Mouse (Mus musculus): ENCODE results near the gene Ms4a1. TPM values are rescaled to one million over a fixed set of nuclear protein-coding genes. Genes with fewer than 3 reads are reported as not detected.
"Not testable (repeated sequence)": the region's sequence is repeated elsewhere in the genome, so short reads cannot be mapped to it uniquely, and the experiment has no call there.

The Ms4a1 gene
- polyA plus RNA-seq (2012; rRNA removed): 0.14 and 0.52 TPM in 2 replicates

DNA sequence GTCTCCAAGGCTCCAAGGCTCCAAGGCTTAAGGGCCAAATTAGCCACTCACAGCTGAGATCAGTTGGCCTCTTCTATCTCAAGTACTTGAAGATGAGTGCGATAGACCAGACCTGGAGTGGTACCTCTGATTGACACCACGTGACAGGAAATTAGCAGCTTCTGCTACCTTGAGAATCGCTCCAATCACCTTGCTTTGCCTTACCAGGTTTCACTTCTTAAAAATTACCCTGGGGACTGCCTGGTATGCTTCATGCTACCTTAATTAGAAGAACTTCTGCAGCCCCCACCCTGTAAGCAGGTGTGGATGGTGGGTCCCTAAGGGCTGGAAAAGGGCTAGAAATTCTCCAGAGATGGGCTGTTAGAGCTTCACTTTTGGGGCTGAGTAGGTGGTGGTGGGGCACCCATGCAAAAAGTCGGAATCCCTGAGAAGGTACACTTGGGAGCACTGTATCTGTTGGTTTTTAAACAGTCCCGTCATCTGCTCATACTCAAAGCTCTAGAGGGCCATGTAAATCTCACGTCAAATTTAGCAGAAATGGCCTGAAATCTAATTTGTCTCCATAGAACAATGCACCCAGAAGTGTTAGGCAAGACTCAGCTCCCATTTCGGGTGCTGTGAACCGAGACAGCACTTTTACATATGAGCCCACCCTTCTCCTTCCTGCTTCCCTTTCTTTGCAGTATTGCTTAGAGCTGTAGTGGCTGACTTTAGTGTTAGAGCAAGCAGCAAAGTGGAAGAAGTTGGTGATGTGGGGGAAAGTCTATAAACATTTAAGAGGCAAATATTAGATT is at the start of gene Ms4a1:
Gene Ms4a1, minus strand, starts transcription at position 190 of the 794 bp plus-strand sequence.
- 89% methylated on average over 8 of the region's 8 CpGs for WGBS
- Histone ChIP-seq H3K4me1 (ENCODE audit: control insufficient read depth, insufficient read depth, insufficient read length, low read length) (no peaks in the 10 kb centered on the region), H3K27me3 (ENCODE audit: control insufficient read depth, insufficient read depth, low read length) (no peaks in the 10 kb centered on the region), H3K36me3 (ENCODE audit: control insufficient read depth, insufficient read depth, low read length) (no peaks in the 10 kb centered on the region), H3K4me3 (ENCODE audit: low read depth, low read length) (no peak within 1 kb of the TSS), H3K27ac (ENCODE audit: insufficient read depth, low read depth, low read length) (no peak within 1 kb of the TSS)
- TF ChIP-seq POLR2A (IDR thresholded peaks at IDR 0.05; ENCODE audit: low read depth, low read length): no peak
- no peak for TF ChIP-seq CTCF (IDR thresholded peaks at IDR 0.05; ENCODE audit: extremely low read depth, insufficient read length, insufficient replicate concordance, low read depth, low read length)

DNA sequence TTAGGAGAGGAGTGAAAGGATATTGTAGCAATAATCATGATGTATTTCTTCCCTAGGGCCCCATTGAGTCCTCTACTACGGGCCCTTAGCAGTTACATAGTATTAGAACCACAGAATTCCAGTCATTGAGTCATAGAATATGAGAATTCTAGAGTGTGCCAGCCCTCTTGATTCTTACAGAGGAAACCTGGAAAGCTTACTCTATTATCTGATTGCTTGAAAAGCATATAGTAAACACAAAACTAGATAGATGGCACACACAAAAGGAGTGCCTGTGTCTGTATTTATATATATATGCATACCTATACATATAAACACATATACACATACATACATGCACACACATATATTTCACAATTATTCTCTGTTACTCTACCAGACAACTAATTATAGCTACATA is 48.3 kb upstream of the Ms4a1 start, which contains the start of gene Ms4a14:
Gene Ms4a14, minus strand, starts transcription at position 101 of the 400 bp plus-strand sequence.
- Histone ChIP-seq H3K4me3 (ENCODE audit: low read depth, low read length) (no peak within 1 kb of the TSS), H3K27me3 (ENCODE audit: control insufficient read depth, insufficient read depth, low read length) (no peaks in the 10 kb centered on the region), H3K27ac (ENCODE audit: insufficient read depth, low read depth, low read length) (no peak within 1 kb of the TSS), H3K4me1 (ENCODE audit: control insufficient read depth, insufficient read depth, insufficient read length, low read length) (no peaks in the 10 kb centered on the region), H3K36me3 (ENCODE audit: control insufficient read depth, insufficient read depth, low read length) (no peaks in the 10 kb centered on the region)
- TF ChIP-seq POLR2A (IDR thresholded peaks at IDR 0.05; ENCODE audit: low read depth, low read length) (no peak), CTCF (IDR thresholded peaks at IDR 0.05; ENCODE audit: extremely low read depth, insufficient read length, insufficient replicate concordance, low read depth, low read length) (no peak)
- whole genome bisulfite sequencing: 75% methylated on average over 1 of the region's 1 CpGs

DNA sequence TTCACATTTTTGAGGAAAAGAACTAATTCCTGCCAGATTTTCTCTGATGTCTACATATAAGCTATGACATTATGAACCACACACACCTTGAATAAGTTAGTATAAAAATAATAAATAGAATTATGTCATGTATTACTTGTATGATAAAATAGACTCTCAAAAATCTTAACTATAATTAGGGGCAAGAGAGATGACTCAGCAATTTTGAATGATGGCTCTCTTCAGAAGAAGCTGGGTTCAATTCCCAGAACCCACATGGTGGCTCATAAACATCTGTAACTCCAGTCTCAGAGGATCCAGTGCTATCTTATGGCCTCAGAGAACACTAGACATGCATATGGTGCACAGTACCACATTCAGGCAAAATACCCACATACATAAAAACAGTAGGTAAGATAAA is 42.8 kb upstream of the Ms4a1 start:
- no peak overlapping the region for H3K27ac ChIP-seq (ENCODE audit: insufficient read depth, low read depth, low read length)
- H3K27me3 ChIP-seq (ENCODE audit: control insufficient read depth, insufficient read depth, low read length): no peaks in the 10 kb centered on the region
- no peak overlapping the region for H3K4me3 ChIP-seq (ENCODE audit: low read depth, low read length)
- TF ChIP-seq CTCF (IDR thresholded peaks at IDR 0.05; ENCODE audit: extremely low read depth, insufficient read length, insufficient replicate concordance, low read depth, low read length): no peak
- TF ChIP-seq POLR2A (IDR thresholded peaks at IDR 0.05; ENCODE audit: low read depth, low read length): no peak
- no peaks in the 10 kb centered on the region for H3K36me3 ChIP-seq (ENCODE audit: control insufficient read depth, insufficient read depth, low read length)
- no peaks in the 10 kb centered on the region for H3K4me1 ChIP-seq (ENCODE audit: control insufficient read depth, insufficient read depth, insufficient read length, low read length)

DNA sequence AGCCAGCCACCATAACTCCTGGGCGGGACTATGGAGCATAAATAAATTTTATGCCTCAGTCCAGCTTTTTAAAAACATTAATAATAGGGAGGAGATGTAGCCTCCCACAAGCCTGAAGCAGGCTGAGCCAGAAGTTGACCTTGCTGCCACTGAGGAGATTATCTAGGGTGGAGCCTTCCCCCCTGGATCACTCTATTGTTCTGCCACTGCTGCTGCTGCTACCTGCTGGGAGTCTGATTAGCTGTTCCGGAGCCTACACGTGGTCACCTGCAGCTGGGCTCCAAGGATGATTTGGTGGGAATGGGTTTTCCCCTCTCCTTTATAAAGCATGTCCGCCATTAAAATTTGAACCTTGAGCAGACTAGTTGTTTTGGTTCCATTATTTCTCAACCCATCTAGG is 33.5 kb upstream of the Ms4a1 start:
- H3K27me3 ChIP-seq (ENCODE audit: control insufficient read depth, insufficient read depth, low read length); H3K27ac ChIP-seq (ENCODE audit: insufficient read depth, low read depth, low read length); H3K4me1 ChIP-seq (ENCODE audit: control insufficient read depth, insufficient read depth, insufficient read length, low read length); H3K4me3 ChIP-seq (ENCODE audit: low read depth, low read length); H3K36me3 ChIP-seq (ENCODE audit: control insufficient read depth, insufficient read depth, low read length): not testable (repeated sequence)
- 60% methylated on average over 4 of the region's 4 CpGs for WGBS

DNA sequence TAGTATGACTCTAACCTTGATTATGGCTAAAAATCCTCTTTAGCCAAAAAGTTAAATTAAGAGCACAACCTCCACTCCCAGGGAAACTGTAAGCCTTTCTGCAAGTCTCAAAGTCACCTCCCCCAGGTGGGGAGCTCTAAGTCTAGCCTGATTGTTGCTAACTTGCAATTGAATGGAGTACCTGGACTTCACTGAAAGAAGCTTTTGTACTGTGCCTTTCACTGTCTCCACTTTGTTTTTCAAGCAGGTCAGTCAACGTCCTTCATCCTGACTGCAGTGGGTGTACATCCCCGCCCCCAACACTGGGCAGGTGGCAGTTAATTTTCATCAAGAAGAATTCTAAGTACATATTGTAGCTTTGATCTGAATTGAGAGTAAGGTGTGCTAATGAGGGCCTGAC is 32.9 kb upstream of the Ms4a1 start:
- TF ChIP-seq CTCF (IDR thresholded peaks at IDR 0.05; ENCODE audit: extremely low read depth, insufficient read length, insufficient replicate concordance, low read depth, low read length) (no peak), POLR2A (IDR thresholded peaks at IDR 0.05; ENCODE audit: low read depth, low read length) (no peak)
- H3K4me1 ChIP-seq (ENCODE audit: control insufficient read depth, insufficient read depth, insufficient read length, low read length): no peaks in the 10 kb centered on the region
- no peak overlapping the region for H3K4me3 ChIP-seq (ENCODE audit: low read depth, low read length)
- no peaks in the 10 kb centered on the region for H3K27me3 ChIP-seq (ENCODE audit: control insufficient read depth, insufficient read depth, low read length)
- 85% methylated on average over 2 of the region's 2 CpGs for WGBS
- H3K36me3 ChIP-seq (ENCODE audit: control insufficient read depth, insufficient read depth, low read length): no peaks in the 10 kb centered on the region
- no peak overlapping the region for H3K27ac ChIP-seq (ENCODE audit: insufficient read depth, low read depth, low read length)

DNA sequence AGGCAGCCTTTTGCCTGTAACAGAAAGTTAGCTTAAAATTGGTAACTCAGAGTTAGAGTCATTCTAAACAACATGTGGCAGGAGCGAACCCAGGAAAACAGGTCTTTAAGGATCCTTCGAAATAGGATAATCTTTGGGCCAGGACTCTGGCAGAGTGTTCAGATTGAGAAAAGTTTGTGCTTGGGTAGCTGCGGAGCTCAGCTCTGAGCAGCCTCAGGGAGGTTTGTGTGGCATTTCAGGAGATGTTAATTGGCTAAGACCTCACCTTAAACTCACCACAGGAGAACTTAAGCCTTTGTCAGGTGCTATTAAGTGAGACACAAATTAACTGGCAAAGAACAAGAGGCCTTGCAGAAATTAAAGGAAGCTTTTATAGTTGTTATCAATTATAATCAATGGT is 27.6 kb upstream of the Ms4a1 start:
- not testable (repeated sequence) for H3K4me3 ChIP-seq (ENCODE audit: low read depth, low read length); H3K27me3 ChIP-seq (ENCODE audit: control insufficient read depth, insufficient read depth, low read length); H3K36me3 ChIP-seq (ENCODE audit: control insufficient read depth, insufficient read depth, low read length); H3K27ac ChIP-seq (ENCODE audit: insufficient read depth, low read depth, low read length); H3K4me1 ChIP-seq (ENCODE audit: control insufficient read depth, insufficient read depth, insufficient read length, low read length)
- 28% methylated on average over 3 of the region's 3 CpGs for WGBS

DNA sequence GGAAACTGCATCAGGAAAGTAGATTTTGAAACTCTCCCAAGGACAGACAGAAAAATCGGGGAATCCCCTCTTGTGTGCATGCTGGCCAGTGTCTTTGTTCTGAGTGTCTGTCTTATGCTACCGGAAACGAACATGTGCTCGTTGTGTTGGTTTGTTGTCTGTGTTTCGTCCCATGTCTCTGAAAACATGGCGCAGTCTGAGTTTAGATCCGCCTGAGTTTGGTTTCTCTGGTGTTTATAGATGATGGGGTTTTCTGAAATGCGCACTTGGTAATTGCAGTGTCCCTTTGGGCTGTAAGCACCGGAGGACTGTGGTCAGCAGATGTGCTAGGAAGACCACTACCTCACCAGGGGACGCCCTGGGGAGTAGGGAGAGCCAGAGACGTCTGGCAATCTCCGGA is 26.9 kb upstream of the Ms4a1 start:
- WGBS: 12% methylated on average over 12 of the region's 12 CpGs
- H3K27ac ChIP-seq (ENCODE audit: insufficient read depth, low read depth, low read length): peak overlapping the region; percentile 80
- TF ChIP-seq POLR2A (IDR thresholded peaks at IDR 0.05; ENCODE audit: low read depth, low read length) (no peak), CTCF (IDR thresholded peaks at IDR 0.05; ENCODE audit: extremely low read depth, insufficient read length, insufficient replicate concordance, low read depth, low read length) (no peak)
- H3K27me3 ChIP-seq (ENCODE audit: control insufficient read depth, insufficient read depth, low read length): no peaks in the 10 kb centered on the region
- peak overlapping the region; percentile 61 for H3K4me3 ChIP-seq (ENCODE audit: low read depth, low read length)
- no peaks in the 10 kb centered on the region for H3K36me3 ChIP-seq (ENCODE audit: control insufficient read depth, insufficient read depth, low read length)
- H3K4me1 ChIP-seq (ENCODE audit: control insufficient read depth, insufficient read depth, insufficient read length, low read length): no peaks in the 10 kb centered on the region

DNA sequence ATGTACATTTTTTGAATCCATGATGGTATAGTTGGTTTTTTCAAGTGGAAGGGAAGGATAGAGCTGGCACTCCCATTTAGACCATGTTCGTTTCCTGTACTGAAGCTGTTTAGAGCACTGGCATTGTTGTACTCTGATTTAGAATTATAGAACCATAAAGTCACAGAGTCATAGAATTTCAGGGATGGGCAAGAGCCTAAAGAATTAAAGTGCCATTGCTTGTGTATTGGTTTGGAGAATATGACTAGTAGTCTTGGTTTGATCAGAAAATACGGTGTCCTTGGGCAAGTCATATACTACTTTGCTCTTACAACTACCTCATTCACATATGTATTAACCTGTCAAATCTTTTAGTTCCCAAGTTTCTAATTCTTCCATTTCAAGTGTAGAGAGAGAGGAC is 17.7 kb upstream of the Ms4a1 start, which contains the start of gene Ms4a5:
Gene Ms4a5, minus strand, starts transcription at position 101 of the 400 bp plus-strand sequence.
- TF ChIP-seq CTCF (IDR thresholded peaks at IDR 0.05; ENCODE audit: extremely low read depth, insufficient read length, insufficient replicate concordance, low read depth, low read length) (no peak), POLR2A (IDR thresholded peaks at IDR 0.05; ENCODE audit: low read depth, low read length) (no peak)
- no peaks in the 10 kb centered on the region for H3K4me1 ChIP-seq (ENCODE audit: control insufficient read depth, insufficient read depth, insufficient read length, low read length)
- no peaks in the 10 kb centered on the region for H3K27me3 ChIP-seq (ENCODE audit: control insufficient read depth, insufficient read depth, low read length)
- H3K36me3 ChIP-seq (ENCODE audit: control insufficient read depth, insufficient read depth, low read length): no peaks in the 10 kb centered on the region
- 95% methylated on average over 2 of the region's 2 CpGs for WGBS
- H3K4me3 ChIP-seq (ENCODE audit: low read depth, low read length): no peak within 1 kb of the TSS
- no peak within 1 kb of the TSS for H3K27ac ChIP-seq (ENCODE audit: insufficient read depth, low read depth, low read length)

Data from small intestine, adult 2 months (tissue).